Mouse (Mus musculus) brain, embryonic 18.5 days (tissue): ENCODE data around the gene A830005F24Rik.
A peak's percentile ranks its signal among the peaks of the same experiment; 100 is the strongest.

Experiments used
- DNase-seq: peaks from one replicate; pipeline ENCODE4 v3.0.0-alpha.2; 2012; ENCODE audit warnings: low read depth, low spot score

The A830005F24Rik gene

GRCm38 (mm10) chr13:48544867-48545266 lies 31.5 kb downstream of the A830005F24Rik start:
- DNase-seq: no peak

GRCm38 (mm10) chr13:48545476-48546281 lies 32.3 kb downstream of the A830005F24Rik start:
- DNase-seq: peak; percentile 94

GRCm38 (mm10) chr13:48546330-48546917 lies 33.1 kb downstream of the A830005F24Rik start:
- DNase-seq: peak; percentile 97

GRCm38 (mm10) chr13:48547623-48548022 lies 34.3 kb downstream of the A830005F24Rik start:
- DNase-seq: no peak

- no peak for DNase-seq
Observed at GRCm38 (mm10) chr13:48548296-48548695, 34.9 kb downstream of the A830005F24Rik start.

- peak; percentile 64 for DNase-seq
Observed at GRCm38 (mm10) chr13:48552181-48553090, 39.1 kb downstream of the A830005F24Rik start.

- DNase-seq: no peak
Observed at GRCm38 (mm10) chr13:48553511-48553910, 40.1 kb downstream of the A830005F24Rik start.

GRCm38 (mm10) chr13:48554552-48554951 lies 41.2 kb downstream of the A830005F24Rik start:
- no peak for DNase-seq

GRCm38 (mm10) chr13:48555976-48556375 lies 42.6 kb downstream of the A830005F24Rik start:
- no peak for DNase-seq

- DNase-seq: no peak
Observed at GRCm38 (mm10) chr13:48561481-48561880, 48.1 kb downstream of the A830005F24Rik start.

GRCm38 (mm10) chr13:48562336-48562735 lies 49.0 kb downstream of the A830005F24Rik start:
- no peak for DNase-seq
